Mouse (Mus musculus) retina, postnatal 7 days (tissue): Measurements from ENCODE around the gene Myo10.
"Not testable (repeated sequence)": the region's sequence is repeated elsewhere in the genome, so short reads cannot be mapped to it uniquely, and the experiment has no call there.

Experiments
- DNase-seq: peaks from one replicate; pipeline ENCODE4 v3.0.0-alpha.2; 2012; ENCODE audit warnings: low read depth, low spot score

Myo10 gene

GRCm38 (mm10) chr15:25690746-25691105 lies 68.4 kb downstream of the Myo10 start:
- no peak for DNase-seq

- no peak for DNase-seq
These were observed 70.1 kb downstream of the Myo10 start for GRCm38 (mm10) chr15:25692254-25692950.

DNA sequence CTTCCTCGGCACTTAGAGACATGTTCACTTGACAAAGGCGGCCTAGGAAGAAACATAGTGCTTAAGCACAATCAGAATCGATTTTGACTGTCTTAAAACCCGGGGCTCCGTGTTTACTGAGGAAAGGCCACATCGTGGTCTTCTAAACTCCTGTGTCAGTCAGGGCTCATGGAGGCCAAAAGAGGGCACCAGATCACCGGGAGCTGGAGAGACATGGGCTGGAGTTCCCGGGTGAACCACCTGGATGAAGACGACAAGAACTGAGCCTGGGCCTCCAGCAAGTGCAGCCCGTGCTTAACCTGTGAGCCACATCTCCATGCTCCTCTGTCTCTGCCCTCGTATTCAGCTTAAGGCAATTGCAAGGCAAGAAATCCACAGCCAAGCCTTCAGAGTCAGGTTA lies 71.4 kb downstream of the Myo10 start:
- no peak for DNase-seq

GRCm38 (mm10) chr15:25694749-25695148 lies 72.4 kb downstream of the Myo10 start:
- no peak for DNase-seq

DNA sequence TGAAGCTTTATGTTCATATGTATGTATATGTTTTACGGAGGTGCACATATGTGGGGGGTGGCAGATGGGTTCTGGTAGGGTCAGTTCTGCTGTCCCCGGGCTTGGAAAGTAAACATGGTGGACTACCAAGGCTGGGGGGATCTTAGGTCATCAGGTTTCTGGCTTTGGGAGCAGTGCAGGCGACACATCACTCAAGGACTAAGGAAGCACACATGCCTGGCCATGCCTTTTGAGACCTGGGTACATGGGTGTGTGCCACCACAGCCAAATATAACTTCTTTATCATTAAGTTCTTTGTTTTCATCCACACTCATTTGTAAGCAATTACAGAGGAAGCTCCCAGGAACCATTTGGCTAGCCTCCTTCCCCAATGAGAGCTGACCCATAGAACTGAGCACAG lies 72.9 kb downstream of the Myo10 start:
- DNase-seq, result no peak

GRCm38 (mm10) chr15:25695883-25696282 lies 73.6 kb downstream of the Myo10 start:
- DNase-seq, result no peak

GRCm38 (mm10) chr15:25696660-25697059 lies 74.3 kb downstream of the Myo10 start:
- DNase-seq, result no peak

GRCm38 (mm10) chr15:25699032-25699557 lies 76.8 kb downstream of the Myo10 start:
- DNase-seq, result no peak

DNA sequence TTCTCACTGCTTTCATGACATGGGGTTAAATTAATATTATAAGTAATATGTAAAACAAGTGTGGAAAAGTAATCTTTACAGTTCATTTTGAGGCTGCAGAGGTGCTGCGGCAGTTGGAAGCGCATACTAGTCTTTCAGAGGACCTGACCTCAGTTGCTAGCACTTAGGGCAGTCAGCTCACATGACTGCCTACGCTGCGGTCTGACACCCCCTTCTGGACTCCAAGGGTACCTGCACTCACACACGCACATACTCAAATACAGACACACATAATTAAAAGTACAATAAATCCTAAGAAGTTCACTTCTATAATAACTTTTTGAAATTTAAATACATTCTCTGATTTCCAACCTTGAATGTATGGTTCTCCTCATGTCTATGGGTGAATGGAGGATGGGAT lies 80.3 kb downstream of the Myo10 start:
- DNase-seq, result no peak

DNA sequence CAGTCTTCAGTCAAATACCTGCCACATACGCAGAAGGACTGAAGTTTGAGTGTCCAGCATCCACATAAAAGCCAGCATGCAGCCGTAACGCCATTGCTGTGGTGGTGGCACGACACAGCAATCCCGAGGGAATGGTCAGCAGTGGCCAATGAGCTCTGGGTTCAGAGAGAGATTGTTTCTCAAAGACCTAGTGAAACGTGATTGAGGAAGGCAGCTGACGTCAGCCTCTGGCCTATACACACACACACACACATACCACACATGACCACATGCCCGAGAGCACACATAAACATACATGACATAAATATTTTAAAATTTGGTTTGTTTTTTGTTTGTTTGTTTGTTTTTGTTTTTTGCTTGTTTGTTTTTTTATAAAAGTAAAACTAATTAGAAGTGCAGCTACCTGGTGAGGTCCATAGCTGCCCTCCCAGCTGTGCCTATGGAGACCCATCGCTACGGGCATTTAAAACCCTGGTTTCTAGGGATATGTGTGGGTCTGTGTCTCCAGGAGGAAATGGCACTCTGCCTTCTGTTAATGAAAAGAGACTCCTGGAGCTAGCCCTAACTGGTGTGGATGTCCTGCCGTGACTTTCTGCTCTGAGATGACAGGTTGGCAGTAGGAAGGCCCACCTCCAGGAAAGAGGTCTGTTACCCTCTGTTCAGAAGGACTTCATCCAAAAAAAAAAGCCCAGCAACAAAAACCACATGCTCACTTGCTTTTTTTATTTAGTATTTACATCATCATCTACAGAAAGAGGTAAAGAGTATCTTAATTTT lies 82.7 kb downstream of the Myo10 start:
- DNase-seq, result no peak

DNA sequence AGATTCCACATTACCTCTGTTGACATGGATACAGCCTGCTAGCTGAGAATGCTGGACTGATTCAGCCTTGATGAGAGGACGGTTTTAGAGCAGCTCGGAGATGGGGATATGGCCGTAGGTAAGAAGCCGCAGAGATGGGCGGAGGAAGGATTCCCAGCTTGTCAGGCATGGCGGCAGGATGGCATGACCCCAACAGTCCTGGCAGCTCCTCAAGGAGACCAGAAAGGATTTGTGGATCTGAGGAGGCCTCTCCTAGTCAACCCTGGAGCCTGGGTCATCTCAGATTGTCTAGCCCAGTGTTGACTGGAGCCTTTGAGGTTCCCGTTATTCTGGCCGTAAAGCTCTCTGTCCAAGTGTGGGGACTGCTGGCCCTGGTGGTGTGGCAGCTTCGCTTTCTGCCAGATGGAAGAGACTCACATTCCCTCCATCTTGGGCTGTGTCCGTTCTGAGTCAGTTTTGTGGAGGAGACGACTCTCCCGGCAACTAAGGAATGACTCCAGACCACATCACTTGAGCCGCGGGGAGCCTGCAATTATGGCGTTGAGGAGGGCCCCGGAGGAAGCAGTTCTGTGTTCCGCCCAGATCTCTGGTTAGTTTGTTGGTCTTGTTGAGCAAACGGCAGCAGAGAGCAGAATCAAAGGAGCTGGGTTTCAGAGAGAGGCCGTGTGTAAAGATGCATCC lies 84.7 kb downstream of the Myo10 start:
- DNase-seq, result no peak

GRCm38 (mm10) chr15:25707891-25708290 lies 85.6 kb downstream of the Myo10 start:
- DNase-seq, result no peak

- no peak for DNase-seq
These were observed 88.6 kb downstream of the Myo10 start for GRCm38 (mm10) chr15:25710876-25711275.

DNA sequence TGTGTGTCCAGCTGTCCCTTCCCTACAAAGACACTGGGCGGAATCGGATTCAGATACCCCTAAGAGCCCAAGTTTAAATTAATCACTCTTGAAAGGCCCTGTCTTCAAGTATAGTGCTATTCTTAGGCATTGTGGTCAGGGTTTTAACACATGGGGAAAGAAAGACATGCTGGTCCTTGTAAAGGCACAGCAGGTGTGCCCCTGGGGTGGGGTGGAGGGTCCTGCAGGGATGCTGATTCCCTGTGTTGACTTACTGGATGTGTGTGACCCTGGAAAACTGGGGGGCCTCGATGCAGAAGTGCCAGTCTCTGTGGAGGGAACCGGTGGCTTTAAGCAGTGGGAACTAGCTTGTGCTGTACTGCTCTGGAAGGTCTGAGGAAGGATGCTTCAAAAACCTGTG lies 90.6 kb downstream of the Myo10 start:
- no peak for DNase-seq

DNA sequence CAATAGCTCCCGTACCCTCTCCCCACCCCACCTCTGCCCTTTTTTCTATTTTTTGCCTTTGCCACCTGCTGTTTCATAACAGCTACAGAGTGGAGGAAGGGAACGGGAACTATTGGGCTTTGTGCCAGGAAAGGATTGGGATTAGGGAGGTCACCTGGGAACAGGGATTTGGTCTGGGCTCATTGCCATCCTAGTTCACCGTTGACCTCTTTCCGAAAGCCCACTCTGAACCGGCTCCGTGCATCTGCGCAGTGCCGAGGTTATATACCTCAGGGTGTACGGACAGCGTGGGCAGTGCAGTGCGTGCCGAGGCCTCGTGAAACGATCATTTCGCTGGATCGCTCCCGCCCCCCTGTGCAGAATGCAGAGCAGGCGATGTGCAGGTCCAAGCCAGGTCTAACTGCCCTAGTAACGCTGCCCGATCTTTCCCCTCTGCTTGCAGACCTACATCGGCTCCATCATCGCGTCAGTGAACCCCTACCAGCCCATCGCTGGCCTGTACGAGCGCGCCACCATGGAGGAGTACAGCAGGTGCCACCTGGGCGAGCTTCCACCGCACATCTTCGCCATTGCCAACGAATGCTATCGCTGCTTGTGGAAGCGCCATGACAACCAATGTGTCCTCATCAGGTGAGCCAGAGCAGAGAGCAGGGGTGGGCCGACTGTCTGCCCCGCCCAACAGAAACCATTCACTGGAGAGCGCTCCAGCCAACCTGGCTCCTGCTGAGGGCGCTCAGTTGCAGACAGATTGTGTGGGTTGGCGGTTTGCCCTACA lies 91.4 kb downstream of the Myo10 start:
- DNase-seq, result peak; percentile 84

- DNase-seq, result no peak
These were observed 93.1 kb downstream of the Myo10 start for GRCm38 (mm10) chr15:25715218-25715995.

DNA sequence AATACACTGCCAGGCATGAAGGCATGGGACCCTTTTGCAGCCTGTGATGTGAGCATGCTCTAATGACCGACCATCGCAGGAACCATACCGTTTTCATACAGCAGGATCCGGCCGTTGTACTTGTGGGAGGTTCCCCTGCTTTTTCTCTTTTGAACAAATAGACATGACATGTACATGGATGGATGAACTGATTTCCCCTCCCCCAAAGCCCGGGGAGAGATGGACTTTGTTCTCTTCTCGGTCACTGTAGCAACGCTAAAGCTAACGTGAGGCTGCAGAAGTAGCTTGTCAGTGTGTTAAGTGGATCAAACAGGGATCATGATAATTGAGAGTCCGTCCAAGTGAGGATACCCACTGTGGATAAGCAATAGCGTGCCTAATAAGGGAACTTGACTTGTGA lies 93.7 kb downstream of the Myo10 start:
- no peak for DNase-seq

GRCm38 (mm10) chr15:25717006-25717405 lies 94.7 kb downstream of the Myo10 start:
- peak; percentile 70 for DNase-seq

GRCm38 (mm10) chr15:25718104-25718503 lies 95.8 kb downstream of the Myo10 start:
- not testable (repeated sequence) for DNase-seq

- DNase-seq, result no peak
These were observed 96.9 kb downstream of the Myo10 start for GRCm38 (mm10) chr15:25719270-25719669.

DNA sequence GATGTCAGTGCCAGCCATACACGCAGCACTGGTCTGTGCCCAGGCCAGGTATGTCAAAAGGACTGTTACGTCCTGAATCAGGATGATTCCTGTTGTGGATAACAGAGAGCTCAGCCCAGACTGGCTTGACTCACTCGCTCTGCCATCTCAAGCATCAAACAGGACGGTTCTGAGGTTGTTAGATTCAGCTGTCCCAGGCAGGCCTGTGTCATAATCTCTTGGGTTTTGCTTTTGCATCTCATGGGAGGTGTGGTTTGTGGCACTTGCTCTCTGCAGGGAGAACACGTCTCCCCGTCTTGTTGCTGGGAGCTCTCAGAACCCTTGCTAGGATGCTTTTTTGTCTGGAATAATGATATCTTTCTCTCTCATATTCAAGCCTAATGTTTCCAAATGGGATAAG lies 97.9 kb downstream of the Myo10 start:
- no peak for DNase-seq
